Mouse (Mus musculus): ENCODE results near the gene Serpinb6e. TPM values are rescaled to one million over a fixed set of nuclear protein-coding genes. Genes with fewer than 3 reads are reported as not detected.

Serpinb6e gene
- not detected for polyA plus RNA-seq (2014; fragmentation: Illumina TruSeq; extraction: RNeasy Lipid Tissue Mini Kit (QIAGEN cat#74804); ENCODE audit: low read depth, low replicate concordance)

GRCm38 (mm10) chr13:33843308-33843707 lies at the start of gene Serpinb6e:
TSS of gene Serpinb6e (minus strand) at chr13:33843408.

Other genes with a start within 250 kb of the Serpinb6e start
- gene Serpinb6d, start 182.0 kb downstream of the Serpinb6e start, polyA plus RNA-seq (2014; fragmentation: Illumina TruSeq; extraction: RNeasy Lipid Tissue Mini Kit (QIAGEN cat#74804); ENCODE audit: low read depth, low replicate concordance): not detected
- not detected for gene Serpinb6c, start 62.3 kb upstream of the Serpinb6e start, polyA plus RNA-seq (2014; fragmentation: Illumina TruSeq; extraction: RNeasy Lipid Tissue Mini Kit (QIAGEN cat#74804); ENCODE audit: low read depth, low replicate concordance)
- gene Nqo2, start 121.3 kb upstream of the Serpinb6e start, polyA plus RNA-seq (2014; fragmentation: Illumina TruSeq; extraction: RNeasy Lipid Tissue Mini Kit (QIAGEN cat#74804); ENCODE audit: low read depth, low replicate concordance): 200 TPM
- gene Ripk1, start 159.0 kb upstream of the Serpinb6e start, polyA plus RNA-seq (2014; fragmentation: Illumina TruSeq; extraction: RNeasy Lipid Tissue Mini Kit (QIAGEN cat#74804); ENCODE audit: low read depth, low replicate concordance): 24.3 TPM
- gene Serpinb6a, start 159.4 kb upstream of the Serpinb6e start, polyA plus RNA-seq (2014; fragmentation: Illumina TruSeq; extraction: RNeasy Lipid Tissue Mini Kit (QIAGEN cat#74804); ENCODE audit: low read depth, low replicate concordance): 28.9 TPM
- gene Bphl, start 194.2 kb upstream of the Serpinb6e start, polyA plus RNA-seq (2014; fragmentation: Illumina TruSeq; extraction: RNeasy Lipid Tissue Mini Kit (QIAGEN cat#74804); ENCODE audit: low read depth, low replicate concordance): 225 TPM
- 19.4 TPM for gene Tubb2a, start 234.6 kb upstream of the Serpinb6e start, polyA plus RNA-seq (2014; fragmentation: Illumina TruSeq; extraction: RNeasy Lipid Tissue Mini Kit (QIAGEN cat#74804); ENCODE audit: low read depth, low replicate concordance)

Data from liver, adult 10 weeks (tissue).